Mouse (Mus musculus) erythroblast, embryonic 14.5 days (primary cell): ENCODE measurements around the gene Gm4131.
"Not testable (repeated sequence)": the region's sequence is repeated elsewhere in the genome, so short reads cannot be mapped to it uniquely, and the experiment has no call there.

Source experiments
- GATA1 ChIP-seq: IDR thresholded peaks from 2 replicates; pipeline ENCODE4 v1.6.1; 2012; ENCODE audit warnings: low read length, inconsistent platforms, mixed read lengths
- TAL1 ChIP-seq: IDR thresholded peaks from 3 replicates; pipeline ENCODE4 v1.6.1; 2012; ENCODE audit warnings: low read length, inconsistent platforms, mixed read lengths

GRCm38 (mm10) chr14:62566821-62567220 lies at the start of gene Gm4131:
- TF ChIP-seq TAL1, GATA1: not testable (repeated sequence)
